8 mouse cellular contexts compared by ENCODE assay signal in genomic region chr5:150156063-150156786, GRCm38 (mm10). TPM values are rescaled to one million over a fixed set of nuclear protein-coding genes. Genes with fewer than 3 reads are reported as not detected.
DNase-seq lines count a peak whose midpoint lies in the region; TF ChIP-seq lines count a peak whose summit lies in the region.
"Had no signal": no experiment of that assay in that cellular context is flagged by ENCODE, and none has a peak within 500 bp of the region (broad histone marks: within the 10 kb centered on the region; RNA-seq: fewer than 3 reads in every experiment).

No protein-coding gene starts in this region.

- DNase-seq in left cerebral cortex, adult 2 months (ENCODE audit: extremely low spot score in 1 of 2, low spot score in 2 of 2), result no peak
- no peak for DNase-seq in left cerebral cortex, adult 11 months (ENCODE audit: low spot score)
- DNase-seq in cerebellum, adult 9-10 months, result peak; percentile 60
- DNase-seq in lung, postnatal 4 days, result peak; percentile 33 to 49
- DNase-seq in embryo, embryonic 11 days, result no peak
- DNase-seq in kidney, adult 11 months, result no peak

- peaks cover 18% of the 10 kb centered on the region for H3K4me1 ChIP-seq in bone marrow macrophage, adult 2 months (ENCODE audit: control insufficient read depth, insufficient read depth, low read length)

- H3K4me3 ChIP-seq in left cerebral cortex, adult 2 months, result peak overlapping the region; percentile 34
- no peak overlapping the region for H3K4me3 ChIP-seq in bone marrow macrophage, adult 2 months (ENCODE audit: insufficient read depth, low read length)
- H3K4me3 ChIP-seq: hindbrain, embryonic 12.5 days had no signal

- TF ChIP-seq CTCF in left cerebral cortex, adult 2 months (IDR thresholded peaks at IDR 0.05), result no peak
- TF ChIP-seq CTCF in bone marrow macrophage, adult 2 months (IDR thresholded peaks at IDR 0.05; ENCODE audit: low read depth, low read length), result no peak

- peak overlapping the region; percentile 33; the same call in 1 of the 2 replicates for H3K27ac ChIP-seq in left cerebral cortex, adult 2 months
- peak overlapping the region; percentile 59 for H3K27ac ChIP-seq in bone marrow macrophage, adult 2 months (ENCODE audit: insufficient read depth, low read depth, low read length)
- H3K27ac ChIP-seq: hindbrain, embryonic 12.5 days had no signal

- intact Hi-C loops in left cerebral cortex, adult 2 months (cut with DNase I), result loop anchor here (2.0 kb wide), 1 partner anchor 37 kb away; the partner anchor contains the start of gene Fry

- TF ChIP-seq POLR2A in bone marrow macrophage, adult 2 months (IDR thresholded peaks at IDR 0.05; ENCODE audit: borderline replicate concordance, low read depth, low read length), result no peak

RNA-seq across cellular contexts. Expression of gene Fry, which starts 37.8 kb away (rescaled TPM):
- 100 to 1,000 TPM; 194 to 203 TPM for total RNA-seq in left cerebral cortex, adult 2 months (2021)
- 10.1 and 10.5 TPM in 2 replicates for polyA plus RNA-seq in bone marrow macrophage, adult 2 months (2012; ENCODE audit: insufficient read depth, insufficient read length, missing spikeins)

Comparison
In these comparisons a context has a peak if more than half of its experiments do, and no peak if none do; other contexts are left out.
1. DNase-seq: peak in cerebellum, adult 9-10 months (single experiment) and lung, postnatal 4 days (2 of 2); none in left cerebral cortex, adult 2 months (0 of 2), left cerebral cortex, adult 11 months (single experiment), embryo, embryonic 11 days (single experiment) and kidney, adult 11 months (single experiment).